Mouse (Mus musculus) midbrain, embryonic 13.5 days (tissue): ENCODE measurements around the gene Zfp668. TPM values are rescaled to one million over a fixed set of nuclear protein-coding genes. Genes with fewer than 3 reads are reported as not detected.
"Not testable (repeated sequence)": the region's sequence is repeated elsewhere in the genome, so short reads cannot be mapped to it uniquely, and the experiment has no call there.

ENCODE experiments used
- ATAC-seq: fragments of 200-750 bp; cut with Nextera tagmentation; 2 replicates; pipeline ENCODE4 v1.8.0; 2017; ENCODE audit warnings: mild to moderate bottlenecking, moderate TSS enrichment, moderate library complexity
- H3K27ac ChIP-seq: fragments of 300-500 bp; sonication (generic); 2 replicates; pipeline ENCODE4 v1.5.1; 2015; ENCODE audit warnings: inconsistent platforms, mild to moderate bottlenecking, moderate library complexity
- H3K27me3 ChIP-seq: fragments of 300-500 bp; sonication (generic); 2 replicates; pipeline ENCODE4 v1.6.1; 2015; ENCODE audit warnings: mild to moderate bottlenecking, inconsistent platforms
- H3K36me3 ChIP-seq: fragments of 300-500 bp; sonication (generic); 2 replicates; pipeline ENCODE4 v1.6.1; 2015; ENCODE audit warnings: mild to moderate bottlenecking, inconsistent platforms
- H3K4me1 ChIP-seq: fragments of 300-500 bp; sonication (generic); replicated peaks from 2 replicates; pipeline ENCODE4 v1.6.1; 2015; ENCODE audit warnings: inconsistent platforms
- H3K4me2 ChIP-seq: fragments of 300-500 bp; sonication (generic); replicated peaks from 2 replicates; pipeline ENCODE4 v1.6.1; 2015; ENCODE audit warnings: moderate library complexity, mild to moderate bottlenecking, inconsistent platforms
- H3K4me3 ChIP-seq: fragments of 300-500 bp; sonication (generic); replicated peaks from 2 replicates; pipeline ENCODE4 v1.5.1; 2015; ENCODE audit warnings: mild to moderate bottlenecking, inconsistent platforms
- H3K9ac ChIP-seq: fragments of 300-500 bp; sonication (generic); replicated peaks from 2 replicates; pipeline ENCODE4 v1.6.1; 2015; ENCODE audit warnings: mild to moderate bottlenecking, inconsistent platforms
- H3K9me3 ChIP-seq: fragments of 300-500 bp; sonication (generic); 2 replicates; pipeline ENCODE4 v1.6.1; 2016; ENCODE audit warnings: mild to moderate bottlenecking, inconsistent platforms
- WGBS: fragments of 180-500 bp; shearing (Covaris S2); methylation state at CpG from one replicate; pipeline ENCODE4 v1.1.7; 2015; 5-methylcytosine and 5-hydroxymethylcytosine counted together
- polyA plus RNA-seq: library from polyadenylated mRNA; unstranded; fragments of >200 nt; fragmentation: Nextera tagmentation; extraction: Ambion mirVana; gene quantifications from 2 replicates; pipeline ENCODE4 v1.2.1, GENCODE M21; 2015

The Zfp668 gene
- polyA plus RNA-seq, 1 experiment from 2014 or later, result 45.6 TPM

GRCm38 (mm10) chr7:127867641-127868040 is 9.0 kb downstream of the Zfp668 start:
- Histone ChIP-seq H3K4me1 (peaks cover 12% of the 10 kb centered on the region), H3K9me3 (no peaks in the 10 kb centered on the region), H3K36me3 (peaks cover 63% of the 10 kb centered on the region), H3K27ac (no peak overlapping the region), H3K9ac (no peak overlapping the region), H3K27me3 (no peaks in the 10 kb centered on the region), H3K4me3 (no peak overlapping the region), H3K4me2 (no peak overlapping the region)
- ATAC-seq, result no peak
- WGBS, result 99% methylated on average over 18 of the region's 18 CpGs

DNA sequence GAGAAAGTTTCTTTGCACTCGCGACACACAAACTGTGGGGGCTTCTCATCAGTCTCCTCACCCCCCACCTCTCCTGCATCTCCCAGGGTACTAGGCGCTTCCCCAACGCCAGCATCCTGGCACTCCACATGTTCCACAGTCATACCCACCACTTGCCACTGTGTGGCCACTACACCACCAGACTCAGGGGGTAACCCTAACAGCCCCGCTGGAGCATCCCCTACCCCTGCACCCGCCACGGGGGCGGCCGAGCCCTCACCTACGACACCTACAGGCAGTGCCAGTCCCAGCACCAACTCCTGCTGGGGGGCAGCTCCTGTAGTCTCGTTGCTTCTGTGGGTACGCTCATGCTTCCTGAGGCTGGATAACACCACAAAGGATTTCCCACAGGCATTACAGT is 10.2 kb downstream of the Zfp668 start:
- Histone ChIP-seq H3K9ac (no peak overlapping the region), H3K4me1 (peaks cover 9% of the 10 kb centered on the region), H3K36me3 (peaks cover 60% of the 10 kb centered on the region), H3K27ac (no peak overlapping the region), H3K4me2 (no peak overlapping the region), H3K27me3 (no peaks in the 10 kb centered on the region), H3K4me3 (no peak overlapping the region), H3K9me3 (no peaks in the 10 kb centered on the region)
- WGBS, result 94% methylated on average over 12 of the region's 12 CpGs
- no peak for ATAC-seq

- H3K9me3 ChIP-seq, result no peaks in the 10 kb centered on the region
- H3K27me3 ChIP-seq, result no peaks in the 10 kb centered on the region
- 0 out of 2 replicates have a peak, but pooled peaks cover 5% of the 10 kb centered on the region for H3K36me3 ChIP-seq
- no peak overlapping the region for H3K4me2 ChIP-seq
- no peak overlapping the region for H3K9ac ChIP-seq
- no peaks in the 10 kb centered on the region for H3K4me1 ChIP-seq
- H3K27ac ChIP-seq, result no peak overlapping the region
- 93% methylated on average over 6 of the region's 6 CpGs for WGBS
- no peak overlapping the region for H3K4me3 ChIP-seq
- no peak for ATAC-seq
Measured at GRCm38 (mm10) chr7:127858258-127858657, 18.4 kb downstream of the Zfp668 start.

DNA sequence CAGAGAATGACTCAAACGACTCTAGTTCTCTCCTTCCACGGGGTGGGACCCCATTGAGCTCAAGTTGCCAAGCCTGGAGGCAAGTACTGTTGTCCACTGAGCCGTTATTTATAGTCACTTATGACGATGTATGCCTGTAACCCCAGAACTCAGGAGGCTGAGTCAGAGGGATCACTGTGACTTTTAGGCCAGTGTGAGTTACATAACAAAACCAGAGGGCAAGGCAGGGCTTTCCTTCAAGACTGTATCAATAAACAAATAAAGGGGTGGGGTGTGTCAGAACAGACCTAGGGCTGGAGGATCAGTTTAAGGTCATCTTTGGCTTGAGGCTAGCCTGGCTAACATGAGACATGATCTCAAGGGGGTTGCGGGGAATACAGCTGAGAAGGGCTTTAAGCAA is 25.7 kb downstream of the Zfp668 start:
- no peak overlapping the region for H3K9ac ChIP-seq
- no peaks in the 10 kb centered on the region for H3K27me3 ChIP-seq
- H3K36me3 ChIP-seq, result peaks cover 12% of the 10 kb centered on the region
- H3K9me3 ChIP-seq, result no peaks in the 10 kb centered on the region
- WGBS, result 79% methylated on average over 5 of the region's 5 CpGs
- no peaks in the 10 kb centered on the region for H3K4me1 ChIP-seq
- H3K4me3 ChIP-seq, result no peak overlapping the region
- no peak overlapping the region for H3K27ac ChIP-seq
- H3K4me2 ChIP-seq, result no peak overlapping the region
- no peak for ATAC-seq

GRCm38 (mm10) chr7:127849973-127850875 is 26.4 kb downstream of the Zfp668 start:
- 81% methylated on average over 6 of the region's 6 CpGs for WGBS

GRCm38 (mm10) chr7:127842001-127842718 is 34.5 kb downstream of the Zfp668 start:
- Histone ChIP-seq H3K27ac (peak overlapping the region; percentile 51; the same call in 1 of the 2 replicates), H3K9ac (peak overlapping the region; percentile 75), H3K36me3 (peaks cover 9% of the 10 kb centered on the region), H3K4me2 (peak overlapping the region; percentile 99), H3K27me3 (no peaks in the 10 kb centered on the region), H3K4me1 (peaks cover 13% of the 10 kb centered on the region), H3K9me3 (no peaks in the 10 kb centered on the region), H3K4me3 (peak overlapping the region; percentile 68)
- ATAC-seq, result peak; percentile 64
- WGBS, result under 1% methylated on average over 40 of the region's 40 CpGs

More at GRCm38 (mm10) chr7:127849973-127850875, 26.4 kb downstream of the Zfp668 start:
- ATAC-seq, result no peak
- Histone ChIP-seq H3K9me3 (no peaks in the 10 kb centered on the region), H3K36me3 (peaks cover 12% of the 10 kb centered on the region), H3K27me3 (no peaks in the 10 kb centered on the region), H3K27ac (no peak overlapping the region), H3K4me1 (no peaks in the 10 kb centered on the region), H3K9ac (no peak overlapping the region), H3K4me2 (no peak overlapping the region), H3K4me3 (no peak overlapping the region)

DNA sequence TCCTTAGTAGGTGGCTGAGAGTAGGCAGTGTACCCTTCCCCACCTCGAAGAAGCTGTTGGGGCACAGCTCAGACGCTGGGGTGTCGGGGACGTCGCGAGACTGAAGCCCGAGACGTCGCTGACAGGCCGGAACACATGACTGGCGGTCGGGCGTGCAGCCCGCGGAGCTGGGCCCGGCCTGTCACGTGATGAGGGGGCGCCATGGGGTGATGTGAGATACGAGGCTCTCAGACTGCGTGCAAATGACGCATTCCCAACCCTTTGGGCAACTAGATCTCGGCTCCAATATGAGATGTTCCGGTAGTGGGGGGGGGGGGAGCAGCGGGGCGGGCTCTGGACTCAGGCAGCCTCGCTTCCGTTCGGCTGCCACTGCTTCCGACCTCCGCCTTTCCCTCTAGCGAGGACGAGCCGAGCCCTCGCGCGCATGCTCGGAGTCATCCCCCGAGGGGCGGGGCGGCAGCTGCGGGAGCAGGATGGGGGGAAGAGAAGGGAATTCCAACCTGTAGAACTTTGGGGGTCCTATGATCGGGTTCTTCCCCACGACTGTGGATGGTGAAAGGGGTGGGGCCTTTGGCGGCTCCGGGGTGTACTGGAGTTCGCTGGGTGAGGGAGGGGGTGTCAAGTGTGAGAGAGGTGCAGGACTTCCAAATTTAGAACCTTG is 35.2 kb downstream of the Zfp668 start:
- no peaks in the 10 kb centered on the region for H3K9me3 ChIP-seq
- peak; percentile 93 for ATAC-seq
- H3K4me1 ChIP-seq, result peaks cover 13% of the 10 kb centered on the region
- peak overlapping the region; percentile 75 for H3K9ac ChIP-seq
- no peaks in the 10 kb centered on the region for H3K27me3 ChIP-seq
- H3K4me2 ChIP-seq, result peak overlapping the region; percentile 99
- under 1% methylated on average over 37 of the region's 46 CpGs for WGBS
- peak overlapping the region; percentile 68 for H3K4me3 ChIP-seq
- H3K27ac ChIP-seq, result peak overlapping the region; percentile 89
- peaks cover 3% of the 10 kb centered on the region for H3K36me3 ChIP-seq

- 5% methylated on average over 15 of the region's 15 CpGs for WGBS
- peak; percentile 37 for ATAC-seq
- peak overlapping the region; percentile 75 for H3K9ac ChIP-seq
Measured at GRCm38 (mm10) chr7:127840886-127841285, 35.7 kb downstream of the Zfp668 start.

GRCm38 (mm10) chr7:127840031-127840430 is 36.6 kb downstream of the Zfp668 start:
- H3K9ac ChIP-seq, H3K27me3 ChIP-seq, H3K4me3 ChIP-seq, H3K4me2 ChIP-seq, H3K36me3 ChIP-seq, ATAC-seq, H3K27ac ChIP-seq, H3K9me3 ChIP-seq: not testable (repeated sequence)
- H3K4me1 ChIP-seq, result peaks cover 13% of the 10 kb centered on the region
- WGBS, result 79% methylated on average over 2 of the region's 2 CpGs

More at GRCm38 (mm10) chr7:127840886-127841285, 35.7 kb downstream of the Zfp668 start:
- no peaks in the 10 kb centered on the region for H3K36me3 ChIP-seq
- H3K4me2 ChIP-seq, result peak overlapping the region; percentile 99
- no peaks in the 10 kb centered on the region for H3K9me3 ChIP-seq
- peak overlapping the region; percentile 89 for H3K27ac ChIP-seq
- H3K4me3 ChIP-seq, result peak overlapping the region; percentile 68
- no peaks in the 10 kb centered on the region for H3K27me3 ChIP-seq
- H3K4me1 ChIP-seq, result peaks cover 13% of the 10 kb centered on the region

- H3K27ac ChIP-seq, H3K27me3 ChIP-seq, H3K9ac ChIP-seq, ATAC-seq, H3K4me2 ChIP-seq, H3K4me3 ChIP-seq, H3K36me3 ChIP-seq, H3K9me3 ChIP-seq: not testable (repeated sequence)
- H3K4me1 ChIP-seq, result peaks cover 13% of the 10 kb centered on the region
- WGBS, result 87% methylated on average over 4 of the region's 4 CpGs
Measured at GRCm38 (mm10) chr7:127837878-127838277, 38.8 kb downstream of the Zfp668 start.

GRCm38 (mm10) chr7:127837473-127837872 is 39.2 kb downstream of the Zfp668 start:
- H3K9ac ChIP-seq, result no peak overlapping the region
- H3K4me3 ChIP-seq, result no peak overlapping the region
- no peak for ATAC-seq
- no peak overlapping the region for H3K27ac ChIP-seq
- no peaks in the 10 kb centered on the region for H3K36me3 ChIP-seq
- WGBS, result 90% methylated on average over 5 of the region's 5 CpGs
- no peak overlapping the region for H3K4me2 ChIP-seq
- no peaks in the 10 kb centered on the region for H3K9me3 ChIP-seq
- H3K4me1 ChIP-seq, result peaks cover 9% of the 10 kb centered on the region
- H3K27me3 ChIP-seq, result no peaks in the 10 kb centered on the region

DNA sequence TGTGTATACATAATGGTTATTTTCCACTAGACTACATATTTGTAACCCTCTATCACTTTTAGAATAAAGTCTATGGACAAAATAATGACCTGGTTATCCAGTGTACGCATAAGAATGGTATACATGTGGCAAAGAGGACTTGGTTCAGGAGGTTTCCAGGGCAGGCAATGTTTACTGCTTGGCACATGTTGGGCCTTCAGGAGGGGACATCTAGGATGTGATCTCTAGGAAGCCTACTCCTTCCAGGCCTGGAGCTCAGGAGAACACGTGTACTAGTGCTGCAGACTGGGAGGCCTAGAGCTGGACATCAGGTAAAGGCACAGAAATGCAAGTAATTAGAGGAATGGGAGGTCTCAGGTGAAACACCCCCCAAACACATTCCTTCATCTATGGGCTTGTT is 41.1 kb downstream of the Zfp668 start:
- no peak overlapping the region for H3K4me3 ChIP-seq
- 80% methylated on average over 2 of the region's 2 CpGs for WGBS
- peaks cover 2% of the 10 kb centered on the region for H3K4me1 ChIP-seq
- no peaks in the 10 kb centered on the region for H3K9me3 ChIP-seq
- no peak overlapping the region for H3K9ac ChIP-seq
- H3K36me3 ChIP-seq, result no peaks in the 10 kb centered on the region
- H3K27me3 ChIP-seq, result no peaks in the 10 kb centered on the region
- ATAC-seq, result no peak
- no peak overlapping the region for H3K4me2 ChIP-seq
- H3K27ac ChIP-seq, result no peak overlapping the region
